Mouse (Mus musculus): ENCODE data around the gene Rhot2. TPM values are rescaled to one million over a fixed set of nuclear protein-coding genes. Genes with fewer than 3 reads are reported as not detected.
"Not testable (repeated sequence)": the region's sequence is repeated elsewhere in the genome, so short reads cannot be mapped to it uniquely, and the experiment has no call there.

The Rhot2 gene
- polyA plus RNA-seq, 1 experiment from 2014 or later: 15.2 TPM

GRCm38 (mm10) chr17:25872676-25873075 lies 28.0 kb upstream of the Rhot2 start:
- no peak for ATAC-seq (replicated peaks)
- Histone ChIP-seq H3K4me3 (no peak overlapping the region), H3K4me2 (replicated peaks) (no peak overlapping the region), H3K36me3 (peaks cover 1% of the 10 kb centered on the region; the same call in 1 of the 2 replicates), H3K4me1 (peaks cover 37% of the 10 kb centered on the region), H3K27ac (replicated peaks) (no peak overlapping the region), H3K27me3 (no peaks in the 10 kb centered on the region), H3K9me3 (no peaks in the 10 kb centered on the region), H3K9ac (replicated peaks) (no peak overlapping the region)
- WGBS: 83% methylated on average over 3 of the region's 3 CpGs

- H3K27ac ChIP-seq (replicated peaks); ATAC-seq (replicated peaks): not testable (repeated sequence)
Observed at GRCm38 (mm10) chr17:25871566-25871965, 26.9 kb upstream of the Rhot2 start.

GRCm38 (mm10) chr17:25869954-25870353 lies 25.3 kb upstream of the Rhot2 start:
- H3K4me2 ChIP-seq (replicated peaks): no peak overlapping the region
- H3K27me3 ChIP-seq: no peaks in the 10 kb centered on the region
- no peaks in the 10 kb centered on the region for H3K9me3 ChIP-seq
- no peak overlapping the region for H3K27ac ChIP-seq (replicated peaks)
- no peak overlapping the region for H3K9ac ChIP-seq (replicated peaks)
- peaks cover 25% of the 10 kb centered on the region for H3K4me1 ChIP-seq
- no peak overlapping the region for H3K4me3 ChIP-seq
- no peaks in the 10 kb centered on the region for H3K36me3 ChIP-seq
- no peak for ATAC-seq (replicated peaks)
- 93% methylated on average over 2 of the region's 2 CpGs for WGBS

More at GRCm38 (mm10) chr17:25871566-25871965, 26.9 kb upstream of the Rhot2 start:
- H3K4me1 ChIP-seq: peaks cover 34% of the 10 kb centered on the region
- not testable (repeated sequence) for H3K36me3 ChIP-seq; H3K27me3 ChIP-seq; H3K4me2 ChIP-seq (replicated peaks); H3K9me3 ChIP-seq; H3K4me3 ChIP-seq; H3K9ac ChIP-seq (replicated peaks)

GRCm38 (mm10) chr17:25869498-25869897 lies 24.8 kb upstream of the Rhot2 start:
- ATAC-seq (replicated peaks): no peak
- H3K9ac ChIP-seq (replicated peaks): no peak overlapping the region

GRCm38 (mm10) chr17:25868601-25869191 lies 24.0 kb upstream of the Rhot2 start, which contains the start of gene Mcrip2:
TSS of gene Mcrip2 (minus strand) at chr17:25868764.
- Histone ChIP-seq H3K36me3 (no peaks in the 10 kb centered on the region), H3K27me3 (no peaks in the 10 kb centered on the region), H3K4me2 (replicated peaks) (peak within 1 kb of the TSS; percentile 100), H3K27ac (replicated peaks) (peak within 1 kb of the TSS; percentile 81), H3K9ac (replicated peaks) (peak within 1 kb of the TSS; percentile 75), H3K4me3 (peak within 1 kb of the TSS; percentile 67), H3K9me3 (no peaks in the 10 kb centered on the region), H3K4me1 (peaks cover 15% of the 10 kb centered on the region)
- ATAC-seq (replicated peaks): peak; percentile 89
- WGBS: 0% methylated on average over 24 of the region's 24 CpGs

More at GRCm38 (mm10) chr17:25869498-25869897, 24.8 kb upstream of the Rhot2 start:
- Histone ChIP-seq H3K36me3 (no peaks in the 10 kb centered on the region), H3K4me3 (no peak overlapping the region), H3K4me2 (replicated peaks) (no peak overlapping the region), H3K9me3 (no peaks in the 10 kb centered on the region), H3K27me3 (no peaks in the 10 kb centered on the region), H3K27ac (replicated peaks) (no peak overlapping the region), H3K4me1 (peaks cover 23% of the 10 kb centered on the region)
- WGBS: 86% methylated on average over 8 of the region's 8 CpGs

- ATAC-seq (replicated peaks): no peak; the same call in none of the 2 replicates
- peak overlapping the region; percentile 75 for H3K9ac ChIP-seq (replicated peaks)
- H3K27ac ChIP-seq (replicated peaks): 0 out of 2 replicates have a peak overlapping the region, but pooled peaks have one; percentile 23
- WGBS: under 1% methylated on average over 40 of the region's 42 CpGs
- H3K36me3 ChIP-seq: no peaks in the 10 kb centered on the region
- H3K27me3 ChIP-seq: no peaks in the 10 kb centered on the region
- H3K9me3 ChIP-seq: no peaks in the 10 kb centered on the region
- peak overlapping the region; percentile 100 for H3K4me2 ChIP-seq (replicated peaks)
- H3K4me1 ChIP-seq: peaks cover 15% of the 10 kb centered on the region
- peak overlapping the region; percentile 67 for H3K4me3 ChIP-seq
Observed at GRCm38 (mm10) chr17:25867836-25868600, 23.4 kb upstream of the Rhot2 start.

- Histone ChIP-seq H3K27me3 (no peaks in the 10 kb centered on the region), H3K4me1 (peaks cover 15% of the 10 kb centered on the region), H3K9ac (replicated peaks) (peak overlapping the region; percentile 75), H3K4me2 (replicated peaks) (peak overlapping the region; percentile 100), H3K36me3 (no peaks in the 10 kb centered on the region), H3K9me3 (no peaks in the 10 kb centered on the region), H3K4me3 (peak overlapping the region; percentile 67), H3K27ac (replicated peaks) (no peak overlapping the region)
- ATAC-seq (replicated peaks): no peak
- WGBS: 8% methylated on average over 7 of the region's 7 CpGs
Observed at GRCm38 (mm10) chr17:25867509-25867835, 22.8 kb upstream of the Rhot2 start.

GRCm38 (mm10) chr17:25866172-25866571 lies 21.5 kb upstream of the Rhot2 start:
- Histone ChIP-seq H3K36me3 (no peaks in the 10 kb centered on the region), H3K9ac (replicated peaks) (no peak overlapping the region), H3K27me3 (no peaks in the 10 kb centered on the region), H3K4me1 (peaks cover 23% of the 10 kb centered on the region), H3K27ac (replicated peaks) (no peak overlapping the region), H3K4me2 (replicated peaks) (no peak overlapping the region), H3K9me3 (no peaks in the 10 kb centered on the region), H3K4me3 (no peak overlapping the region)
- 90% methylated on average over 3 of the region's 3 CpGs for WGBS
- ATAC-seq (replicated peaks): no peak

GRCm38 (mm10) chr17:25865288-25865687 lies 20.6 kb upstream of the Rhot2 start:
- no peak overlapping the region for H3K9ac ChIP-seq (replicated peaks)
- no peaks in the 10 kb centered on the region for H3K36me3 ChIP-seq
- H3K4me1 ChIP-seq: peaks cover 31% of the 10 kb centered on the region
- 93% methylated on average over 11 of the region's 11 CpGs for WGBS
- H3K27me3 ChIP-seq: no peaks in the 10 kb centered on the region
- ATAC-seq (replicated peaks): no peak
- H3K27ac ChIP-seq (replicated peaks): no peak overlapping the region
- H3K4me2 ChIP-seq (replicated peaks): no peak overlapping the region
- no peak overlapping the region for H3K4me3 ChIP-seq
- no peaks in the 10 kb centered on the region for H3K9me3 ChIP-seq

- Histone ChIP-seq H3K36me3 (no peaks in the 10 kb centered on the region), H3K4me3 (no peak overlapping the region), H3K4me2 (replicated peaks) (no peak overlapping the region), H3K4me1 (peaks cover 40% of the 10 kb centered on the region), H3K27me3 (no peaks in the 10 kb centered on the region), H3K9ac (replicated peaks) (no peak overlapping the region), H3K27ac (replicated peaks) (no peak overlapping the region), H3K9me3 (no peaks in the 10 kb centered on the region)
- ATAC-seq (replicated peaks): no peak
- WGBS: 91% methylated on average over 14 of the region's 14 CpGs
Observed at GRCm38 (mm10) chr17:25864311-25864710, 19.7 kb upstream of the Rhot2 start.

- Histone ChIP-seq H3K9ac (replicated peaks) (no peak overlapping the region), H3K4me1 (peaks cover 35% of the 10 kb centered on the region), H3K27ac (replicated peaks) (no peak overlapping the region), H3K27me3 (no peaks in the 10 kb centered on the region), H3K4me3 (no peak overlapping the region), H3K4me2 (replicated peaks) (no peak overlapping the region), H3K36me3 (no peaks in the 10 kb centered on the region), H3K9me3 (no peaks in the 10 kb centered on the region)
- ATAC-seq (replicated peaks): no peak
- WGBS: 87% methylated on average over 6 of the region's 6 CpGs
Observed at GRCm38 (mm10) chr17:25863681-25864080, 19.0 kb upstream of the Rhot2 start.

- Histone ChIP-seq H3K4me2 (replicated peaks) (peak overlapping the region; percentile 63), H3K4me1 (peaks cover 25% of the 10 kb centered on the region), H3K27me3 (no peaks in the 10 kb centered on the region), H3K9ac (replicated peaks) (peak overlapping the region; percentile 95), H3K36me3 (no peaks in the 10 kb centered on the region), H3K27ac (replicated peaks) (peak overlapping the region; percentile 88), H3K4me3 (peak overlapping the region; percentile 73), H3K9me3 (no peaks in the 10 kb centered on the region)
- peak; percentile 44; the same call in 1 of the 2 replicates for ATAC-seq (replicated peaks)
- 12% methylated on average over 6 of the region's 6 CpGs for WGBS
Observed at GRCm38 (mm10) chr17:25861704-25862612, 17.3 kb upstream of the Rhot2 start.

Measured in forebrain, embryonic 15.5 days (tissue).